Comparison of ENCODE assay signal across 8 mouse cellular contexts in the genomic region with DNA sequence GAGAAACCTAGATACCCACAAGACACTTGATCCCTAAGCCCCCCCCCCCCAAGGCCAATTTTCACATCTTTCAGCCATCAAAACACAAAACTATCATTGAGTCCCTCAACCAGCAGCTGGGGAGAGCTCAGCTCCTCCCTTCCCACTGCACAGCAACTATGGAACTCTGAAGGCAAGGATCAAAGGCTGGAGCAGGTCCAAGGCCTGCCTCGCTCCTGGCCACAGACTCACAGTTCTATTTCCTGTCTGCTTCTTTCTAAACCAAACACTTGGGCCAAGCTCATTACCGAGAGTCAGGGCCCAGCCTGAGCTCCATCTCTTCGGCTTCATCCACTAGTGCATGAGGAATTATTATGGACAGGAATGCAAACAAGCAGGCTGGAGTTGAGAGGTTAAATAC. TPM values are rescaled to one million over a fixed set of nuclear protein-coding genes. Genes with fewer than 3 reads are reported as not detected.
DNase-seq lines count a peak whose midpoint lies in the region; ATAC-seq and TF ChIP-seq lines count a peak whose summit lies in the region.

No protein-coding gene starts in this region.

- no peak overlapping the region for H3K9ac ChIP-seq in intestine, embryonic 14.5 days (ENCODE audit: low read length)
- no peak overlapping the region for H3K9ac ChIP-seq in midbrain, embryonic 12.5 days (replicated peaks)

- peak; percentile 49 for DNase-seq in Patski (ENCODE audit: low read depth, low spot score)
- DNase-seq in cerebellum, postnatal 10 days, result peak; percentile 84 to 88
- DNase-seq in gastrocnemius, postnatal 14 days, result peak; percentile 77
- DNase-seq in intestine, embryonic 14.5 days (ENCODE audit: low spot score), result peak; percentile 76
- DNase-seq in left cerebral cortex, postnatal 14 days (ENCODE audit: low spot score in 2 of 2), result peak; percentile 65 to 67
- peak; percentile 80 for DNase-seq in testis, postnatal 10 days (ENCODE audit: low spot score)

- in situ Hi-C loops in Patski (cut with MboI; ENCODE audit: low pct_unique_long_range_greater_than_20kb), result no loop called here

- 3% methylated on average over 3 of the region's 3 CpGs for WGBS in intestine, embryonic 14.5 days
- WGBS in midbrain, embryonic 12.5 days, result 69% methylated on average over 3 of the region's 3 CpGs

- CTCF ChIA-PET in Patski (lab: Charles Lee), result interaction anchor here (1.0 to 1.5 kb wide), 2 partner anchors 13 to 27 kb away, joined by 3 to 4 read pairs; no protein-coding TSS in a partner anchor

- H3K27ac ChIP-seq in intestine, embryonic 14.5 days (ENCODE audit: low read depth), result peak overlapping the region; percentile 69
- peak overlapping the region; percentile 40; the same call in 1 of the 2 replicates for H3K27ac ChIP-seq in midbrain, embryonic 12.5 days (replicated peaks)

- TF ChIP-seq CTCF in Patski (IDR thresholded peaks at IDR 0.05), result no peak

- H3K9me3 ChIP-seq in intestine, embryonic 14.5 days (ENCODE audit: control insufficient read depth, low read length), result no peaks in the 10 kb centered on the region
- H3K9me3 ChIP-seq in midbrain, embryonic 12.5 days, result no peaks in the 10 kb centered on the region

- H3K4me1 ChIP-seq in intestine, embryonic 14.5 days (replicated peaks; ENCODE audit: control insufficient read depth, insufficient read depth, low read length), result peaks cover 27% of the 10 kb centered on the region
- H3K4me1 ChIP-seq in midbrain, embryonic 12.5 days, result peaks cover 9% of the 10 kb centered on the region; the same call in 1 of the 2 replicates

- no peak overlapping the region for H3K4me3 ChIP-seq in intestine, embryonic 14.5 days (ENCODE audit: low read depth, low read length)
- no peak overlapping the region for H3K4me3 ChIP-seq in midbrain, embryonic 12.5 days

- no peaks in the 10 kb centered on the region for H3K36me3 ChIP-seq in intestine, embryonic 14.5 days (ENCODE audit: control insufficient read depth, insufficient read depth, low read length)
- H3K36me3 ChIP-seq in midbrain, embryonic 12.5 days, result no peaks in the 10 kb centered on the region

- peak; percentile 58 for ATAC-seq in Patski
- ATAC-seq in intestine, embryonic 14.5 days (replicated peaks; ENCODE audit: low FRiP score, low TSS enrichment, low read depth), result peak; percentile 26; the same call in 1 of the 2 replicates
- ATAC-seq in midbrain, embryonic 12.5 days (ENCODE audit: low FRiP score, low read depth), result no peak
- no peak for ATAC-seq in CD4-positive, CD25-positive, alpha-beta regulatory T cell, adult 4 months

- no peaks in the 10 kb centered on the region for H3K27me3 ChIP-seq in Patski
- H3K27me3 ChIP-seq in intestine, embryonic 14.5 days (replicated peaks; ENCODE audit: control insufficient read depth, insufficient read depth, low read length), result no peaks in the 10 kb centered on the region
- H3K27me3 ChIP-seq in midbrain, embryonic 12.5 days, result no peaks in the 10 kb centered on the region

- POLR2A ChIA-PET in Patski (lab: Charles Lee), result no interaction called here

- intact Hi-C loops in gastrocnemius, postnatal 14 days (cut with DNase I; ENCODE audit: low total_unique reads), result no loop called here
- intact Hi-C loops in left cerebral cortex, postnatal 14 days (cut with DNase I), result no loop called here

- H3K4me2 ChIP-seq in intestine, embryonic 14.5 days (ENCODE audit: low read length), result no peak overlapping the region
- H3K4me2 ChIP-seq in midbrain, embryonic 12.5 days (replicated peaks), result no peak overlapping the region

RNA-seq across cellular contexts. Expression of a gene that starts 58.9 kb away (rescaled TPM):
- polyA plus RNA-seq in Patski (2021), result 6.1 TPM
- 1 to 10 TPM; 3.3 to 6.7 TPM for total RNA-seq in gastrocnemius, postnatal 14 days (2021)
- 13.7 and 14.7 TPM in 2 replicates for polyA plus RNA-seq in intestine, embryonic 14.5 days (2014; fragmentation: Nextera tagmentation; extraction: Ambion mirVana)
- total RNA-seq in left cerebral cortex, postnatal 14 days (2021), result 10 to 100 TPM; 77.5 to 81.5 TPM
- polyA plus RNA-seq in midbrain, embryonic 12.5 days (2016; fragmentation: Nextera tagmentation; extraction: Ambion mirVana), result 20.9 and 22.0 TPM in 2 replicates
- not detected for polyA plus RNA-seq in CD4-positive, CD25-positive, alpha-beta regulatory T cell, adult 4 months (2017; shearing (Covaris generic))

Comparison
In these comparisons a context has a peak if more than half of its experiments do, and no peak if none do; other contexts are left out.
1. ATAC-seq: peak in Patski (single experiment) and intestine, embryonic 14.5 days (single experiment); none in midbrain, embryonic 12.5 days (single experiment) and CD4-positive, CD25-positive, alpha-beta regulatory T cell, adult 4 months (single experiment).
2. Peak in every context shown above with its lines, with median percentiles within 50 percentile points of each other: DNase-seq.